Mouse (Mus musculus) midbrain, embryonic 11.5 days (tissue): ENCODE measurements around the gene Atrx. TPM values are rescaled to one million over a fixed set of nuclear protein-coding genes. Genes with fewer than 3 reads are reported as not detected.
"Not testable (repeated sequence)": the region's sequence is repeated elsewhere in the genome, so short reads cannot be mapped to it uniquely, and the experiment has no call there.

ENCODE experiments used
- ATAC-seq: fragments of 200-750 bp; cut with Nextera tagmentation; 2 replicates; pipeline ENCODE4 v1.8.0; 2017; ENCODE audit warnings: moderate TSS enrichment, moderate library complexity; ENCODE audit not compliant: low FRiP score
- DNase-seq: peaks from one replicate; pipeline ENCODE4 v3.0.0; 2015; ENCODE audit warnings: low spot score; ENCODE audit errors: missing footprints
- H3K27ac ChIP-seq: fragments of 300-500 bp; sonication (generic); 2 replicates; pipeline ENCODE4 v1.5.1; 2014; ENCODE audit warnings: low read depth, low read length
- H3K27me3 ChIP-seq: fragments of 300-500 bp; sonication (generic); 2 replicates; pipeline ENCODE4 v1.6.1; 2014; ENCODE audit warnings: mild to moderate bottlenecking, low read length, moderate library complexity, mixed read lengths; ENCODE audit not compliant: control insufficient read depth, insufficient read depth
- H3K36me3 ChIP-seq: fragments of 300-500 bp; sonication (generic); 2 replicates; pipeline ENCODE4 v1.6.1; 2014; ENCODE audit warnings: mild to moderate bottlenecking, low read length, moderate library complexity, mixed read lengths; ENCODE audit not compliant: control insufficient read depth, insufficient read depth
- H3K4me1 ChIP-seq: fragments of 300-500 bp; sonication (generic); 2 replicates; pipeline ENCODE4 v1.6.1; 2014; ENCODE audit warnings: low read length; ENCODE audit not compliant: control insufficient read depth, insufficient read depth
- H3K4me2 ChIP-seq: fragments of 300-500 bp; sonication (generic); 2 replicates; pipeline ENCODE4 v1.6.1; 2014; ENCODE audit warnings: mild to moderate bottlenecking, moderate library complexity
- H3K4me3 ChIP-seq: fragments of 300-500 bp; sonication (generic); 2 replicates; pipeline ENCODE4 v1.5.1; 2014; ENCODE audit warnings: low read depth, low read length
- H3K9ac ChIP-seq: fragments of 300-500 bp; sonication (generic); 2 replicates; pipeline ENCODE4 v1.6.1; 2014; ENCODE audit warnings: low read length
- H3K9me3 ChIP-seq: fragments of 300-500 bp; sonication (generic); 2 replicates; pipeline ENCODE4 v1.6.1; 2016; ENCODE audit warnings: low read length; ENCODE audit not compliant: control insufficient read depth
- WGBS: fragments of 180-500 bp; shearing (Covaris S2); extraction: QIAGEN DNeasy Blood & Tissue Kit; methylation state at CpG from one replicate; pipeline ENCODE4 v1.1.7; 2014; 5-methylcytosine and 5-hydroxymethylcytosine counted together
- polyA plus RNA-seq: library from polyadenylated mRNA; unstranded; fragments of >200 nt; fragmentation: Nextera tagmentation; extraction: Ambion mirVana; gene quantifications from 2 replicates; pipeline ENCODE4 v1.2.1, GENCODE M21; 2014

The Atrx gene
- 196 and 214 TPM in 2 replicates for polyA plus RNA-seq

GRCm38 (mm10) chrX:105928861-105929477 lies at the start of gene Atrx:
TSS of gene Atrx (minus strand) at chrX:105929403.
- H3K4me1 ChIP-seq: peaks cover 3% of the 10 kb centered on the region; the same call in 1 of the 2 replicates
- peak within 1 kb of the TSS; percentile 47 for H3K4me2 ChIP-seq
- no peaks in the 10 kb centered on the region; the same call in 1 of the 2 replicates for H3K36me3 ChIP-seq
- WGBS: 18% methylated on average over 33 of the region's 42 CpGs
- peak within 1 kb of the TSS; percentile 88 for H3K27ac ChIP-seq
- peak within 1 kb of the TSS; percentile 62 for H3K4me3 ChIP-seq
- H3K9ac ChIP-seq: peak within 1 kb of the TSS; percentile 93
- ATAC-seq: peak; percentile 94
- DNase-seq: peak; percentile 95
- no peaks in the 10 kb centered on the region for H3K27me3 ChIP-seq
- no peaks in the 10 kb centered on the region for H3K9me3 ChIP-seq

- H3K36me3 ChIP-seq, H3K9ac ChIP-seq, DNase-seq, H3K4me2 ChIP-seq, H3K4me3 ChIP-seq, H3K27ac ChIP-seq, H3K4me1 ChIP-seq, ATAC-seq, H3K9me3 ChIP-seq, H3K27me3 ChIP-seq: not testable (repeated sequence)
- 77% methylated on average over 14 of the region's 14 CpGs for WGBS
Observed at GRCm38 (mm10) chrX:105957091-105957490, 27.9 kb upstream of the Atrx start.

- Histone ChIP-seq H3K27ac (no peak overlapping the region), H3K4me3 (no peak overlapping the region), H3K9me3 (no peaks in the 10 kb centered on the region), H3K9ac (no peak overlapping the region), H3K4me1 (no peaks in the 10 kb centered on the region), H3K4me2 (no peak overlapping the region), H3K36me3 (no peaks in the 10 kb centered on the region), H3K27me3 (no peaks in the 10 kb centered on the region)
- ATAC-seq (no peak), DNase-seq (no peak)
- 86% methylated on average over 2 of the region's 2 CpGs for WGBS
Observed at GRCm38 (mm10) chrX:105953999-105954398, 24.8 kb upstream of the Atrx start.

- 71% methylated on average over 1 of the region's 1 CpGs for WGBS
Observed at GRCm38 (mm10) chrX:105946357-105946756, 17.2 kb upstream of the Atrx start.

GRCm38 (mm10) chrX:105939245-105939644 lies 10.0 kb upstream of the Atrx start:
- Histone ChIP-seq H3K4me3 (no peak overlapping the region), H3K36me3 (no peaks in the 10 kb centered on the region), H3K4me2 (no peak overlapping the region), H3K9ac (no peak overlapping the region), H3K4me1 (no peaks in the 10 kb centered on the region), H3K27ac (no peak overlapping the region), H3K27me3 (no peaks in the 10 kb centered on the region), H3K9me3 (no peaks in the 10 kb centered on the region)
- WGBS: 90% methylated on average over 7 of the region's 7 CpGs
- DNase-seq (no peak), ATAC-seq (no peak)

More at GRCm38 (mm10) chrX:105946357-105946756, 17.2 kb upstream of the Atrx start:
- no peak overlapping the region for H3K9ac ChIP-seq
- H3K4me3 ChIP-seq: no peak overlapping the region
- H3K4me1 ChIP-seq: no peaks in the 10 kb centered on the region
- no peak for ATAC-seq
- H3K27me3 ChIP-seq: no peaks in the 10 kb centered on the region
- no peak overlapping the region for H3K27ac ChIP-seq
- no peak for DNase-seq
- no peak overlapping the region for H3K4me2 ChIP-seq
- H3K36me3 ChIP-seq: no peaks in the 10 kb centered on the region
- H3K9me3 ChIP-seq: no peaks in the 10 kb centered on the region

GRCm38 (mm10) chrX:105937736-105938135 lies 8.5 kb upstream of the Atrx start:
- no peak overlapping the region for H3K4me2 ChIP-seq
- no peak overlapping the region for H3K9ac ChIP-seq
- 64% methylated on average over 2 of the region's 2 CpGs for WGBS
- no peak overlapping the region for H3K27ac ChIP-seq
- H3K4me1 ChIP-seq: no peaks in the 10 kb centered on the region
- no peaks in the 10 kb centered on the region for H3K9me3 ChIP-seq
- H3K4me3 ChIP-seq: no peak overlapping the region
- no peak for DNase-seq
- H3K27me3 ChIP-seq: no peaks in the 10 kb centered on the region
- no peak for ATAC-seq
- no peaks in the 10 kb centered on the region for H3K36me3 ChIP-seq

GRCm38 (mm10) chrX:105934341-105934740 lies 5.1 kb upstream of the Atrx start:
- H3K36me3 ChIP-seq: no peaks in the 10 kb centered on the region
- H3K27me3 ChIP-seq: no peaks in the 10 kb centered on the region
- no peak overlapping the region for H3K4me3 ChIP-seq
- DNase-seq: no peak
- no peak overlapping the region for H3K27ac ChIP-seq
- no peaks in the 10 kb centered on the region for H3K9me3 ChIP-seq
- H3K4me1 ChIP-seq: no peaks in the 10 kb centered on the region
- no peak overlapping the region for H3K4me2 ChIP-seq
- 67% methylated on average over 5 of the region's 5 CpGs for WGBS
- no peak for ATAC-seq
- no peak overlapping the region for H3K9ac ChIP-seq

GRCm38 (mm10) chrX:105929478-105930038 lies 355 bp upstream of the Atrx start:
- no peaks in the 10 kb centered on the region for H3K9me3 ChIP-seq
- peaks cover 3% of the 10 kb centered on the region; the same call in 1 of the 2 replicates for H3K4me1 ChIP-seq
- no peaks in the 10 kb centered on the region for H3K27me3 ChIP-seq
- peak overlapping the region; percentile 23; the same call in 1 of the 2 replicates for H3K4me2 ChIP-seq
- WGBS: 33% methylated on average over 8 of the region's 8 CpGs
- peak; percentile 90 for DNase-seq
- H3K27ac ChIP-seq: no peak overlapping the region
- peak; percentile 47 for ATAC-seq
- peak overlapping the region; percentile 93 for H3K9ac ChIP-seq
- H3K36me3 ChIP-seq: no peaks in the 10 kb centered on the region; the same call in 1 of the 2 replicates
- H3K4me3 ChIP-seq: peak overlapping the region; percentile 62; the same call in 1 of the 2 replicates
